13 mouse cellular contexts compared by ENCODE assay signal in genomic region chr9:111155764-111156458, GRCm38 (mm10). TPM values are rescaled to one million over a fixed set of nuclear protein-coding genes. Genes with fewer than 3 reads are reported as not detected.
A peak's percentile ranks its signal among the peaks of the same experiment; 100 is the strongest.
DNase-seq lines count a peak whose midpoint lies in the region; ATAC-seq and TF ChIP-seq lines count a peak whose summit lies in the region.
"Had no signal": no experiment of that assay in that cellular context is flagged by ENCODE, and none has a peak within 500 bp of the region (broad histone marks: within the 10 kb centered on the region; RNA-seq: fewer than 3 reads in every experiment).

No protein-coding gene starts in this region.

- no peak overlapping the region for H3K9ac ChIP-seq in intestine, postnatal 0 days (ENCODE audit: low read depth, low read length)
- H3K9ac ChIP-seq in intestine, embryonic 16.5 days (ENCODE audit: low read depth, low read length): no peak overlapping the region
- H3K9ac ChIP-seq in kidney, embryonic 14.5 days (ENCODE audit: low read depth, low read length): no peak overlapping the region
- H3K9ac ChIP-seq: forebrain, embryonic 13.5 days had no signal

- H3K9me3 ChIP-seq in intestine, postnatal 0 days (ENCODE audit: control insufficient read depth): no peaks in the 10 kb centered on the region
- H3K9me3 ChIP-seq in intestine, embryonic 16.5 days (ENCODE audit: control insufficient read depth, low read length): no peaks in the 10 kb centered on the region
- no peaks in the 10 kb centered on the region for H3K9me3 ChIP-seq in kidney, embryonic 14.5 days (ENCODE audit: control insufficient read depth, low read length)
- H3K9me3 ChIP-seq: forebrain, embryonic 13.5 days had no signal

- no peak for ATAC-seq in intestine, postnatal 0 days
- ATAC-seq in intestine, embryonic 16.5 days: no peak
- ATAC-seq in kidney, embryonic 14.5 days (ENCODE audit: low FRiP score, low TSS enrichment): no peak
- ATAC-seq: forebrain, embryonic 13.5 days had no signal

- no peak overlapping the region for H3K27ac ChIP-seq in intestine, postnatal 0 days (ENCODE audit: low read depth, low read length)
- no peak overlapping the region for H3K27ac ChIP-seq in intestine, embryonic 16.5 days (ENCODE audit: low read length)
- H3K27ac ChIP-seq in kidney, embryonic 14.5 days (ENCODE audit: low read depth, low read length): no peak overlapping the region
- H3K27ac ChIP-seq: forebrain, embryonic 13.5 days had no signal

- H3K36me3 ChIP-seq in intestine, postnatal 0 days (ENCODE audit: control insufficient read depth, insufficient read depth): no peaks in the 10 kb centered on the region
- H3K36me3 ChIP-seq in intestine, embryonic 16.5 days (ENCODE audit: control insufficient read depth, insufficient read depth, low read length): no peaks in the 10 kb centered on the region
- H3K36me3 ChIP-seq in kidney, embryonic 14.5 days (ENCODE audit: control insufficient read depth, insufficient read depth, low read length): no peaks in the 10 kb centered on the region

- no peak overlapping the region for H3K4me3 ChIP-seq in intestine, postnatal 0 days (ENCODE audit: low read depth, low read length)
- H3K4me3 ChIP-seq in intestine, embryonic 16.5 days (ENCODE audit: low read length): no peak overlapping the region
- no peak overlapping the region for H3K4me3 ChIP-seq in kidney, embryonic 14.5 days (ENCODE audit: low read length)
- H3K4me3 ChIP-seq: forebrain, embryonic 13.5 days had no signal

- DNase-seq in urinary bladder, postnatal 14 days (ENCODE audit: low spot score): peak; percentile 26
- DNase-seq in urinary bladder, adult 2 months (ENCODE audit: low spot score): no peak
- DNase-seq in lung, postnatal 25 days (ENCODE audit: low spot score): peak; percentile 75
- DNase-seq in left cerebral cortex, adult 18-20 months (ENCODE audit: low spot score in 2 of 2): no peak
- DNase-seq: adrenal gland, postnatal 36 days; cerebellum, adult 11 months; gastrocnemius, postnatal 25 days; left cerebral cortex, postnatal 4 days; thymus, postnatal 14 days had no signal

- TF ChIP-seq CTCF in intestine, postnatal 0 days (IDR thresholded peaks at IDR 0.05; ENCODE audit: low read depth): peak; percentile 38

- no peaks in the 10 kb centered on the region for H3K4me1 ChIP-seq in intestine, postnatal 0 days (replicated peaks; ENCODE audit: control insufficient read depth, insufficient read depth, low read length)
- no peaks in the 10 kb centered on the region for H3K4me1 ChIP-seq in intestine, embryonic 16.5 days (ENCODE audit: control insufficient read depth, insufficient read depth, low read length)
- H3K4me1 ChIP-seq in kidney, embryonic 14.5 days (ENCODE audit: control insufficient read depth, insufficient read depth, low read length): no peaks in the 10 kb centered on the region

- WGBS in intestine, postnatal 0 days: 85% methylated on average over 11 of the region's 11 CpGs
- WGBS in intestine, embryonic 16.5 days: 84% methylated on average over 11 of the region's 11 CpGs
- 93% methylated on average over 11 of the region's 11 CpGs for WGBS in kidney, embryonic 14.5 days

- H3K27me3 ChIP-seq in intestine, postnatal 0 days (replicated peaks; ENCODE audit: control insufficient read depth, insufficient read depth, low read length): no peaks in the 10 kb centered on the region
- no peaks in the 10 kb centered on the region for H3K27me3 ChIP-seq in intestine, embryonic 16.5 days (replicated peaks; ENCODE audit: control insufficient read depth, insufficient read depth, low read length)
- H3K27me3 ChIP-seq in kidney, embryonic 14.5 days (ENCODE audit: control insufficient read depth, insufficient read depth, low read length): no peaks in the 10 kb centered on the region
- H3K27me3 ChIP-seq: forebrain, embryonic 13.5 days had no signal

- H3K4me2 ChIP-seq in intestine, postnatal 0 days (replicated peaks; ENCODE audit: low read depth): no peak overlapping the region
- H3K4me2 ChIP-seq in intestine, embryonic 16.5 days (ENCODE audit: low read depth, low read length): no peak overlapping the region
- no peak overlapping the region for H3K4me2 ChIP-seq in kidney, embryonic 14.5 days (replicated peaks; ENCODE audit: low read depth, low read length)
- H3K4me2 ChIP-seq: forebrain, embryonic 13.5 days had no signal

RNA-seq across cellular contexts. Expression of gene Lrrfip2, which starts 38.5 kb away (rescaled TPM):
- 45.1 and 46.1 TPM in 2 replicates for polyA plus RNA-seq in intestine, postnatal 0 days (2015; fragmentation: Nextera tagmentation; extraction: Ambion mirVana)
- 38.4 and 39.4 TPM in 2 replicates for polyA plus RNA-seq in intestine, embryonic 16.5 days (2015; fragmentation: Nextera tagmentation; extraction: Ambion mirVana)
- polyA plus RNA-seq in urinary bladder, adult 2 months (2012; rRNA removed): 53.4 and 53.9 TPM in 2 replicates
- 10 to 100 TPM; 43.9 to 48.6 TPM for total RNA-seq in left cerebral cortex, adult 18-20 months (2021)
- 29.6 and 37.8 TPM in 2 replicates for polyA plus RNA-seq in kidney, embryonic 14.5 days (2014; fragmentation: Nextera tagmentation; extraction: Ambion mirVana)

Comparison
In these comparisons a context has a peak if more than half of its experiments do, and no peak if none do; other contexts are left out.
1. DNase-seq: peak in urinary bladder, postnatal 14 days (single experiment) and lung, postnatal 25 days (single experiment); none in urinary bladder, adult 2 months (single experiment) and left cerebral cortex, adult 18-20 months (0 of 2).